Mouse (Mus musculus) hindbrain, postnatal 0 days (tissue): ENCODE measurements around the gene Hoxc9. TPM values are rescaled to one million over a fixed set of nuclear protein-coding genes. Genes with fewer than 3 reads are reported as not detected.

Source experiments
- ATAC-seq: fragments of 200-750 bp; cut with Nextera tagmentation; 2 replicates; pipeline ENCODE4 v1.8.0; 2017; ENCODE audit warnings: mild to moderate bottlenecking, moderate TSS enrichment, moderate library complexity
- DNase-seq: peaks from one replicate; pipeline ENCODE4 v3.0.0-alpha.2; 2015; ENCODE audit warnings: low spot score
- H3K27ac ChIP-seq: fragments of 300-500 bp; sonication (generic); 2 replicates; pipeline ENCODE4 v1.5.1; 2014; ENCODE audit warnings: mild to moderate bottlenecking
- H3K27me3 ChIP-seq: fragments of 300-500 bp; sonication (generic); 2 replicates; pipeline ENCODE4 v1.6.1; 2014; ENCODE audit warnings: low read length, mixed read lengths; ENCODE audit not compliant: insufficient read depth
- H3K36me3 ChIP-seq: fragments of 300-500 bp; sonication (generic); 2 replicates; pipeline ENCODE4 v1.6.1; 2014; ENCODE audit warnings: low read length, mixed read lengths; ENCODE audit not compliant: insufficient read depth
- H3K4me1 ChIP-seq: fragments of 300-500 bp; sonication (generic); 2 replicates; pipeline ENCODE4 v1.6.1; 2014; ENCODE audit warnings: antibody characterized with exemption, low read length, mixed read lengths; ENCODE audit not compliant: insufficient read depth
- H3K4me2 ChIP-seq: fragments of 300-500 bp; sonication (generic); 2 replicates; pipeline ENCODE4 v1.6.1; 2014; ENCODE audit warnings: low read depth, mild to moderate bottlenecking, low read length, moderate library complexity, mixed read lengths
- H3K4me3 ChIP-seq: fragments of 300-500 bp; sonication (generic); 2 replicates; pipeline ENCODE4 v1.5.1; 2014; ENCODE audit warnings: low read length
- H3K9ac ChIP-seq: fragments of 300-500 bp; sonication (generic); replicated peaks from 2 replicates; pipeline ENCODE4 v1.6.1; 2014; ENCODE audit warnings: mild to moderate bottlenecking, low read length, moderate library complexity, mixed read lengths
- H3K9me3 ChIP-seq: fragments of 300-500 bp; sonication (generic); 2 replicates; pipeline ENCODE4 v1.6.1; 2016; ENCODE audit warnings: low read length, mixed read lengths
- CTCF ChIP-seq: IDR thresholded peaks from 2 replicates; pipeline ENCODE4 v1.5.1; 2016; ENCODE audit warnings: antibody characterized with exemption, control low read depth, low read depth
- WGBS: fragments of 180-500 bp; shearing (Covaris S2); extraction: QIAGEN DNeasy Blood & Tissue Kit; methylation state at CpG from one replicate; pipeline ENCODE4 v1.1.7; 2014; 5-methylcytosine and 5-hydroxymethylcytosine counted together
- polyA plus RNA-seq: library from polyadenylated mRNA; unstranded; fragments of >200 nt; fragmentation: Nextera tagmentation; extraction: Ambion mirVana; gene quantifications from 2 replicates; pipeline ENCODE4 v1.2.1, GENCODE M21; 2015
- total RNA-seq: library from RNA; depleted of rRNA; stranded (reverse); fragments of >200 nt; gene quantifications from 2 replicates; pipeline ENCODE4 v1.2.3, GENCODE M21; 2014

Gene Hoxc9
- total and polyA plus RNA-seq, 2 experiments from 2014 or later, result not detected

DNA sequence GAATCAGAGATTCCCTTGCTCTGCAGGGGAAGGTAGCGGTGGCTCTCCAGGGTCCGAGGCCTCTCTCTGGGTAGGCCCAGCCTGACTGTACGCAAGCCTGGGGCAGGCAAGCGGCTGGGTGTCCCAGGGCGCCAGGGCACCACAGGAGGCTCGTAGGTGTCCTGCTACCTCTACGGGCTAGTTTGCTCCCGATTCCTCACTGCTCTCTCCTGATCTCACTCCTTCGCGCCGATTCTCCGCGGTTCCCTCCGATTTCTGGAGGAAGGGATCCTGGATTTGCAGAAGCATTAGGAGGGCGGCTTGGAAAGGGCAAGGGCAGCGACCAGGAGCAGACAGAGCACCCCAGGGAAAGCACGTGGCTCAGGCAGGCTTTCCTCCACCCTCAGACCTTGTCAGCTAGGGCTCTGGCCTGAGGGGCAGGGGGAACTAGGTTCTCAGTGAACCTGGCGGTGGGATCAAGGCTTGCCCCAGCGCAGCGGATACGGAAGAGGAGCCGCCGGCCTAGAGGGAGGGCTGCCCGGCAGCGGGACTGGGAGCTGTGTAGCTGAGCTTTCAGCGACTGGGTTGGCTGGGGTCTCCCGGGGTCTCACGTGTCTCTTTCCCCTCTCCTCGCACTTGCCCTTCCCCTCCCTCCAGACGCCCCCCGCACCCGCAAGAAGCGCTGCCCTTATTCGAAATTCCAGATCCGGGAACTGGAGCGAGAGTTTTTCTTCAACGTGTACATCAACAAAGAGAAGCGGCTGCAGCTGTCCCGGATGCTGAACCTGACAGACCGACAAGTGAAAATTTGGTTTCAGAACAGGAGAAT is 20.2 kb upstream of the Hoxc9 start:
- 2% methylated on average over 40 of the region's 40 CpGs for WGBS
- no peak for TF ChIP-seq CTCF
- no peak overlapping the region for H3K9ac ChIP-seq

GRCm38 (mm10) chr15:102956906-102957305 is 19.3 kb upstream of the Hoxc9 start:
- no peak overlapping the region for H3K27ac ChIP-seq
- ATAC-seq, result no peak
- 2% methylated on average over 12 of the region's 12 CpGs for WGBS
- peaks cover 97% of the 10 kb centered on the region for H3K27me3 ChIP-seq
- H3K9me3 ChIP-seq, result no peaks in the 10 kb centered on the region
- H3K4me3 ChIP-seq, result no peak overlapping the region
- no peak overlapping the region for H3K4me2 ChIP-seq
- H3K4me1 ChIP-seq, result no peaks in the 10 kb centered on the region
- TF ChIP-seq CTCF, result no peak
- H3K36me3 ChIP-seq, result no peaks in the 10 kb centered on the region
- no peak overlapping the region for H3K9ac ChIP-seq
- DNase-seq, result no peak

More for the DNA sequence above, 20.2 kb upstream of the Hoxc9 start:
- Histone ChIP-seq H3K4me3 (no peak overlapping the region), H3K4me1 (no peaks in the 10 kb centered on the region), H3K27me3 (peaks cover 97% of the 10 kb centered on the region), H3K27ac (no peak overlapping the region), H3K4me2 (no peak overlapping the region), H3K36me3 (no peaks in the 10 kb centered on the region), H3K9me3 (no peaks in the 10 kb centered on the region)
- no peak for DNase-seq
- no peak for ATAC-seq

- no peak overlapping the region for H3K4me3 ChIP-seq
- WGBS, result 2% methylated on average over 13 of the region's 13 CpGs
- H3K27ac ChIP-seq, result no peak overlapping the region
Observed at GRCm38 (mm10) chr15:102959663-102960191, 16.5 kb upstream of the Hoxc9 start.

DNA sequence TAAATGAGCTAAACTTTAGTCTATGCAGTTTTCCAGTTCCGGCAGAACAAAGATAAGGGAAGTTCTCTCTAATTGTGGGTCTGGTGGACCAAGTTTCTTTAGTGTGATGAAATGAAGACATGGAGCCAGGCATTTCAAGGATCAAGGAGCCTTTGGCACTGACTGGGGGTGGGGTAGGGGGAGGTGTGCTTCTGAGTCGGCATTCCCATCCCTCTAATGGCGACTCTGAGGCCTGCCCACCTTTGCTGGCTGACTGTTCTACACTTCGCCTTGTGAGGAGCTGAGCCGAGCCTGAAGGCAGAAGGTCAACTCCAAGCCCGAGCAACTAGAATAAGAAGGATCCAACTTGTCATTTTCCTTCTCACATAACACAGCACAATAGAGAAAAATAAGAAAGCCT is 14.5 kb upstream of the Hoxc9 start:
- DNase-seq (no peak), ATAC-seq (no peak)
- H3K27ac ChIP-seq, result no peak overlapping the region
- H3K9ac ChIP-seq, result no peak overlapping the region
- H3K4me1 ChIP-seq, result no peaks in the 10 kb centered on the region
- no peaks in the 10 kb centered on the region for H3K9me3 ChIP-seq
- H3K4me3 ChIP-seq, result no peak overlapping the region
- WGBS, result 5% methylated on average over 6 of the region's 6 CpGs
- TF ChIP-seq CTCF, result no peak
- H3K36me3 ChIP-seq, result no peaks in the 10 kb centered on the region
- peaks cover 95% of the 10 kb centered on the region for H3K27me3 ChIP-seq
- H3K4me2 ChIP-seq, result no peak overlapping the region

More at GRCm38 (mm10) chr15:102959663-102960191, 16.5 kb upstream of the Hoxc9 start:
- TF ChIP-seq CTCF, result no peak
- no peaks in the 10 kb centered on the region for H3K36me3 ChIP-seq
- ATAC-seq (no peak), DNase-seq (no peak)
- peaks cover 95% of the 10 kb centered on the region for H3K27me3 ChIP-seq
- H3K9me3 ChIP-seq, result no peaks in the 10 kb centered on the region
- no peaks in the 10 kb centered on the region for H3K4me1 ChIP-seq
- no peak overlapping the region for H3K4me2 ChIP-seq
- H3K9ac ChIP-seq, result no peak overlapping the region

- 4% methylated on average over 13 of the region's 13 CpGs for WGBS
Observed at GRCm38 (mm10) chr15:102962492-102962891, 13.7 kb upstream of the Hoxc9 start.

DNA sequence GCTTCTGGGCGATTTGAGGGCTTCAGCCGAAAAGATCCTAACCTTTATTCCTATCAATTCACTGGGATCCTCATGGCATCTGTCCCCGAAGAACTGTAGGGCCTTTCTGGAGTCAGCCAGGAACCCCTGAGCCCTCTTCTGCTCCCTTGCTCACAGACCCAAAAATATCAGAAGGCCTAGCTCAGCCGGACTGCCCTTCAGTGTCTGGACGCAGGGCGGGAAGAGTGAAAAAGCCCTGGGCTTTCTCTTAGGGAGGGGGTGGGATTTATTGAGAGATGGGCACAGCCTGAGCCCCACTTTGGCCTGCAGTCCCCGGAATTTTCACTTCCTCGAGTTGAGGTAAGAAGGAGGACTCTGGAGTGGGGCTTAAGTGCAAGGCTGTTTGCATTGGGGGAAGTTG is 13.0 kb upstream of the Hoxc9 start:
- 3% methylated on average over 8 of the region's 8 CpGs for WGBS
- no peak overlapping the region for H3K4me2 ChIP-seq
- no peak for DNase-seq

More at GRCm38 (mm10) chr15:102962492-102962891, 13.7 kb upstream of the Hoxc9 start:
- no peak for TF ChIP-seq CTCF
- Histone ChIP-seq H3K9ac (no peak overlapping the region), H3K27ac (no peak overlapping the region), H3K9me3 (no peaks in the 10 kb centered on the region), H3K36me3 (no peaks in the 10 kb centered on the region), H3K4me1 (no peaks in the 10 kb centered on the region), H3K27me3 (peaks cover 95% of the 10 kb centered on the region), H3K4me2 (no peak overlapping the region), H3K4me3 (no peak overlapping the region)
- ATAC-seq (no peak), DNase-seq (no peak)

More for the DNA sequence above, 13.0 kb upstream of the Hoxc9 start:
- H3K9me3 ChIP-seq, result no peaks in the 10 kb centered on the region
- no peak overlapping the region for H3K27ac ChIP-seq
- no peaks in the 10 kb centered on the region for H3K4me1 ChIP-seq
- H3K36me3 ChIP-seq, result no peaks in the 10 kb centered on the region
- no peak overlapping the region for H3K9ac ChIP-seq
- ATAC-seq, result no peak
- no peak overlapping the region for H3K4me3 ChIP-seq
- no peak for TF ChIP-seq CTCF
- peaks cover 93% of the 10 kb centered on the region for H3K27me3 ChIP-seq
